Mouse (Mus musculus): ENCODE measurements around the gene Hey2. TPM values are rescaled to one million over a fixed set of nuclear protein-coding genes. Genes with fewer than 3 reads are reported as not detected.
A peak's percentile ranks its signal among the peaks of the same experiment; 100 is the strongest.

Hey2 gene
- total and polyA plus RNA-seq, 3 experiments = 0.02 to 0.44 TPM; not detected in 1

GRCm38 (mm10) chr10:30810247-30810966, 32.2 kb downstream of the Hey2 start:
- peak overlapping the region; percentile 55 for H3K4me3 ChIP-seq (ENCODE audit: low read depth, low read length)
- H3K4me1 ChIP-seq (ENCODE audit: insufficient read depth, low read depth, low read length) = peaks cover 7% of the 10 kb centered on the region; the same call in 1 of the 2 replicates
- ATAC-seq (ENCODE audit: extremely low read depth, insufficient number of reproducible peaks, low FRiP score, poor library complexity, severe bottlenecking) (peak; percentile 16; the same call in 1 of the 2 replicates), DNase-seq (ENCODE audit: low spot score) (no peak)
- no peaks in the 10 kb centered on the region for H3K36me3 ChIP-seq (replicated peaks)
- peaks cover 5% of the 10 kb centered on the region for H3K9me3 ChIP-seq (replicated peaks)
- TF ChIP-seq CTCF (IDR thresholded peaks at IDR 0.05; ENCODE audit: low read depth, low read length) = no peak
- no peak for TF ChIP-seq GATA1 (IDR thresholded peaks at IDR 0.05; ENCODE audit: borderline replicate concordance, low read length)
- no peak for TF ChIP-seq TAL1 (conservative IDR thresholded peaks at IDR 0.05; ENCODE audit: low read depth, low read length)
- TF ChIP-seq GATA2 (IDR thresholded peaks at IDR 0.05; ENCODE audit: borderline replicate concordance, low read depth, low read length) = no peak
- no peak for TF ChIP-seq POLR2AphosphoS5 (IDR thresholded peaks at IDR 0.05; ENCODE audit: insufficient replicate concordance, low read depth, low read length)
- no peaks in the 10 kb centered on the region for H3K27me3 ChIP-seq (ENCODE audit: insufficient read depth, low read length)

GRCm38 (mm10) chr10:30803587-30804253, 38.9 kb downstream of the Hey2 start:
- H3K4me1 ChIP-seq (ENCODE audit: insufficient read depth, low read depth, low read length) = peaks cover 28% of the 10 kb centered on the region
- peak overlapping the region; percentile 81 for H3K4me3 ChIP-seq (ENCODE audit: low read depth, low read length)
- H3K27me3 ChIP-seq (ENCODE audit: insufficient read depth, low read length) = no peaks in the 10 kb centered on the region
- TF ChIP-seq GATA1 (IDR thresholded peaks at IDR 0.05; ENCODE audit: borderline replicate concordance, low read length) (no peak), GATA2 (IDR thresholded peaks at IDR 0.05; ENCODE audit: borderline replicate concordance, low read depth, low read length) (no peak), CTCF (IDR thresholded peaks at IDR 0.05; ENCODE audit: low read depth, low read length) (no peak), POLR2AphosphoS5 (IDR thresholded peaks at IDR 0.05; ENCODE audit: insufficient replicate concordance, low read depth, low read length) (no peak), TAL1 (conservative IDR thresholded peaks at IDR 0.05; ENCODE audit: low read depth, low read length) (no peak)
- DNase-seq (ENCODE audit: low spot score) = no peak
- ATAC-seq (ENCODE audit: extremely low read depth, insufficient number of reproducible peaks, low FRiP score, poor library complexity, severe bottlenecking) = peak; percentile 18; the same call in 1 of the 2 replicates
- no peaks in the 10 kb centered on the region for H3K9me3 ChIP-seq (replicated peaks)
- H3K36me3 ChIP-seq (replicated peaks) = peaks cover 7% of the 10 kb centered on the region

DNA sequence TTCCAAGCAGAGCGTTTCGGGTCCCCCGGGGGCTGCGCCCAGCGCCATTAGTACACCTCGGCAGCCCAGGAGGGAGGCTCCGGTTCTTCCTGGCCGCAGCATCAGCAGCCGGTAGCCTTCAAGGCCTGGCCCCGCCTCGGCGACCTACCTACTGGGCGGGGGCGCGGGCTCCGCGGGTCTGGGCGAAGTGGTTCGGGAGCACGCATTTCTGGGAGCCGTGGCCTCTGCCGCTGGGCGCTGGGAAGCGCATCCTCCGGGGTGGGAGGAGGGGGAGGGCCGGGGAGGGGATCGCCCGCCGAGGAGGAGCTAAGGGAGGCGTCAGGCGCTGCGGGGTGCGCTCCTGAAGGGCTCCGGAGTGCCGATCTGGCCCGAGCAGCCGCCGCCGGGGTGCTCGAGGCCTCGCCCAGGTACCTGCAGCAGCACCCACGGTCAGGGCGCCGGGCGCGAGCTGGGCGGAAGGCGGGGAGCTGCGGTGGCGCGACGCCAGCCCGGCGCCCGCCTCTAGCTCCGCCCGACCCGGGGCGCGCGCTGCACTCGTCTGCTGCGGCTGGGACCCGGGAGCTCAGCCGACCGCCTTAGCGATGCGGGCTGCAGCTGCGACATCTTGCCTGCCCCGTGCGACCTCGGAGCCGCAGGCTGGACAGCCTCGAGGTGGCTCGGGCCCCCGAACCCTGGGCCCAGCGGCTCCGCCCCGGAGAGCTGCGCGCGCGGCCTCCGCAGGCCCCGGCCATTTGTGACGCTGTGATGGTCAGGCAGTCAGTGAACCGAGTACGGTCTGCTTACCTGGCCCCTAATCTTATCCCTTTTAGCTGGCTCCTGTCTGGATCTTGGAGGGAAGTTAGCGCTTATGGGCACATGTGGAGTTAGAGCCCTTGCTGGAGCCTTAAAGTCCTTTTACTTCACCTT, 39.7 kb downstream of the Hey2 start, which contains the start of gene Ncoa7:
TSS of gene Ncoa7 (minus strand) at position 646 of the 906 bp plus-strand sequence.
- peak; percentile 54 for ATAC-seq (ENCODE audit: extremely low read depth, insufficient number of reproducible peaks, low FRiP score, poor library complexity, severe bottlenecking)
- Histone ChIP-seq H3K4me1 (ENCODE audit: insufficient read depth, low read depth, low read length) (peaks cover 30% of the 10 kb centered on the region), H3K9me3 (replicated peaks) (no peaks in the 10 kb centered on the region), H3K4me3 (ENCODE audit: low read depth, low read length) (peak within 1 kb of the TSS; percentile 81), H3K27me3 (ENCODE audit: insufficient read depth, low read length) (no peaks in the 10 kb centered on the region), H3K36me3 (replicated peaks) (peaks cover 12% of the 10 kb centered on the region)
- no peak for TF ChIP-seq POLR2AphosphoS5 (IDR thresholded peaks at IDR 0.05; ENCODE audit: insufficient replicate concordance, low read depth, low read length)
- TF ChIP-seq TAL1 (conservative IDR thresholded peaks at IDR 0.05; ENCODE audit: low read depth, low read length) = no peak
- TF ChIP-seq GATA2 (IDR thresholded peaks at IDR 0.05; ENCODE audit: borderline replicate concordance, low read depth, low read length) = no peak
- DNase-seq (ENCODE audit: low spot score) = peak; percentile 83

DNA sequence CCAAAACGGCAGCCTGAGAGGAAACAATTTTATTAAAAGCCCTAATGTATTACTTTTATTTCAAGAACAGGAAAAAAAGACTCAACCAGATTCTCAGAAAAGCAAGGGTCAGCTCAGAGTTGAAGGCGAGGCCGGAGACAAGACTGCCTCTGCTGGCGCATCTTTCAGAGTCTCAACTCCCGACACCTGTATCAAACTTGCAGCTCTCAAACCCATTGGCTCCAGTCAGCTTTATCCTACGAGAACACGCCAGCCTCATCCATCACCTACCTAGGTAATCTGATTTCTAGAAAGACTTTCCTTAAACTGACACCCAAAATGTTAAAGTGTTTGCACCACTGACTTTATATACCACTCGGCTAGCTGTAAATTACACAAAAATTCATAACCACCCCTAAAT, 40.6 kb downstream of the Hey2 start:
- peak; percentile 21 for DNase-seq (ENCODE audit: low spot score)
- no peak for TF ChIP-seq TAL1 (conservative IDR thresholded peaks at IDR 0.05; ENCODE audit: low read depth, low read length)
- no peak for TF ChIP-seq GATA2 (IDR thresholded peaks at IDR 0.05; ENCODE audit: borderline replicate concordance, low read depth, low read length)
- TF ChIP-seq GATA1 (IDR thresholded peaks at IDR 0.05; ENCODE audit: borderline replicate concordance, low read length) = no peak
- no peak for TF ChIP-seq CTCF (IDR thresholded peaks at IDR 0.05; ENCODE audit: low read depth, low read length)
- TF ChIP-seq POLR2AphosphoS5 (IDR thresholded peaks at IDR 0.05; ENCODE audit: insufficient replicate concordance, low read depth, low read length) = no peak
- 0 out of 2 replicates have a peak, but pooled peaks have one; percentile 29 for ATAC-seq (ENCODE audit: extremely low read depth, insufficient number of reproducible peaks, low FRiP score, poor library complexity, severe bottlenecking)

DNA sequence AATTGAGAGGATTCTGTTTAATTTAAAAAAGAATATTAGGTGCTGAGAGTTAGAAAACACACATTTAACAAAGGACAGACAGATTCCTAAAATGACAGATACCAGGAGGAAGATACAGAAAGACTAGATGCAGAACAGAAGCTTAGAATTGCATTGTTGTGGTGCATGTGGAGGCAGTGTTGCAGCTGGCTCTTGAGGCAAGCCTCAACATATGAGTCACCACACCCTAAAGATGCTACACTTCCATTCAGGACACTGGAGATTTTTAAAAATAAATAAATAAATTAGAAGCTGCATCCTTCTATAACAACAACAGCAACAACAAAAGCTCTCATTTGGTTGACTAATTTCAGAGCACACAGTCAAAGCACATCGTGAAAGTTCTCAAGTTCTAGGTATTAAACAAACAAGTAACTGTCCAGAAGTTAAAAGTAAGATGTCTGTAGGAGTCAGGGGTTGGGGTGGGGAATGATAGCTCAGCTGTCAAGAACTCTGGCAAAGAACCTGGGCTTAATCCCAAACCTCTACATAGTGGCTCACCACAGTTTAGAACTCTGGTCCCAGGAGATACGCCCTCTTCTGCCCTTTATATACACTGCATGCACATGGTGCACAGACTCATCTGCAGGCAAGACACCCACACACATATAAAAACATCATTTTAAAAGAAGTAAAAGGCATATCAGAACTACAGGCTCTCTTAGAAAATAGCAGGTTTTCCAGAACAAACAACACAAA, 42.7 kb downstream of the Hey2 start:
- TF ChIP-seq TAL1 (conservative IDR thresholded peaks at IDR 0.05; ENCODE audit: low read depth, low read length) (no peak), GATA2 (IDR thresholded peaks at IDR 0.05; ENCODE audit: borderline replicate concordance, low read depth, low read length) (no peak), CTCF (IDR thresholded peaks at IDR 0.05; ENCODE audit: low read depth, low read length) (no peak), POLR2AphosphoS5 (IDR thresholded peaks at IDR 0.05; ENCODE audit: insufficient replicate concordance, low read depth, low read length) (no peak), GATA1 (IDR thresholded peaks at IDR 0.05; ENCODE audit: borderline replicate concordance, low read length) (no peak)
- H3K27me3 ChIP-seq (ENCODE audit: insufficient read depth, low read length) = no peaks in the 10 kb centered on the region
- DNase-seq (ENCODE audit: low spot score) = no peak
- ATAC-seq (ENCODE audit: extremely low read depth, insufficient number of reproducible peaks, low FRiP score, poor library complexity, severe bottlenecking) = no peak
- H3K4me1 ChIP-seq (ENCODE audit: insufficient read depth, low read depth, low read length) = peaks cover 32% of the 10 kb centered on the region
- H3K36me3 ChIP-seq (replicated peaks) = peaks cover 34% of the 10 kb centered on the region
- no peaks in the 10 kb centered on the region for H3K9me3 ChIP-seq (replicated peaks)
- H3K4me3 ChIP-seq (ENCODE audit: low read depth, low read length) = no peak overlapping the region

More for the DNA sequence above, 40.6 kb downstream of the Hey2 start:
- Histone ChIP-seq H3K27me3 (ENCODE audit: insufficient read depth, low read length) (no peaks in the 10 kb centered on the region), H3K4me3 (ENCODE audit: low read depth, low read length) (peak overlapping the region; percentile 81), H3K9me3 (replicated peaks) (no peaks in the 10 kb centered on the region), H3K36me3 (replicated peaks) (peaks cover 16% of the 10 kb centered on the region), H3K4me1 (ENCODE audit: insufficient read depth, low read depth, low read length) (peaks cover 30% of the 10 kb centered on the region)

Data from G1E (cell line).